Mouse (Mus musculus): ENCODE data around the gene Herpud2.

GRCm38 (mm10) chr9:25090853-25091252, 60.8 kb downstream of the Herpud2 start:
- no peak for TF ChIP-seq CTCF (IDR thresholded peaks at IDR 0.05)
- no peak for TF ChIP-seq POLR2A (IDR thresholded peaks at IDR 0.05; ENCODE audit: insufficient read depth, low read depth, low read length)
- no peak for TF ChIP-seq EP300 (IDR thresholded peaks at IDR 0.05; ENCODE audit: insufficient read depth, low read depth, low read length)
